Mouse (Mus musculus) forebrain, embryonic 16.5 days (tissue): ENCODE results near the gene Dand5. TPM values are rescaled to one million over a fixed set of nuclear protein-coding genes. Genes with fewer than 3 reads are reported as not detected.

Experiments used
- ATAC-seq: fragments of 200-750 bp; cut with Nextera tagmentation; 2 replicates; pipeline ENCODE4 v1.8.0; 2017; ENCODE audit warnings: mild to moderate bottlenecking, moderate library complexity
- H3K27ac ChIP-seq: fragments of 300-500 bp; sonication (generic); 2 replicates; pipeline ENCODE4 v1.5.1; 2014; ENCODE audit warnings: low read length, control low read depth
- H3K27me3 ChIP-seq: fragments of 300-500 bp; sonication (generic); replicated peaks from 2 replicates; pipeline ENCODE4 v1.6.1; 2014; ENCODE audit warnings: low read length; ENCODE audit not compliant: control insufficient read depth, insufficient read depth
- H3K36me3 ChIP-seq: fragments of 300-500 bp; sonication (generic); 2 replicates; pipeline ENCODE4 v1.6.1; 2014; ENCODE audit not compliant: control insufficient read depth, insufficient read depth
- H3K4me1 ChIP-seq: fragments of 300-500 bp; sonication (generic); replicated peaks from 2 replicates; pipeline ENCODE4 v1.6.1; 2014; ENCODE audit warnings: low read length; ENCODE audit not compliant: control insufficient read depth, insufficient read depth
- H3K4me2 ChIP-seq: fragments of 300-500 bp; sonication (generic); 2 replicates; pipeline ENCODE4 v1.6.1; 2014; ENCODE audit warnings: mild to moderate bottlenecking, low read length, control low read depth
- H3K4me3 ChIP-seq: fragments of 300-500 bp; sonication (generic); replicated peaks from 2 replicates; pipeline ENCODE4 v1.5.1; 2014; ENCODE audit warnings: mild to moderate bottlenecking, low read length, control low read depth
- H3K9ac ChIP-seq: fragments of 300-500 bp; sonication (generic); replicated peaks from 2 replicates; pipeline ENCODE4 v1.6.1; 2014; ENCODE audit warnings: low read depth, low read length, control low read depth
- H3K9me3 ChIP-seq: fragments of 300-500 bp; sonication (generic); 2 replicates; pipeline ENCODE4 v1.6.1; 2016; ENCODE audit warnings: low read length; ENCODE audit not compliant: control insufficient read depth
- WGBS: fragments of 180-500 bp; shearing (Covaris S2); extraction: QIAGEN DNeasy Blood & Tissue Kit; methylation state at CpG from one replicate; pipeline ENCODE4 v1.1.7; 2014; 5-methylcytosine and 5-hydroxymethylcytosine counted together
- polyA plus RNA-seq: library from polyadenylated mRNA; unstranded; fragments of >200 nt; fragmentation: Nextera tagmentation; extraction: Ambion mirVana; gene quantifications from 2 replicates; pipeline ENCODE4 v1.2.1, GENCODE M21; 2015

Gene Dand5
- polyA plus RNA-seq, 1 experiment from 2014 or later = 8.7 TPM

GRCm38 (mm10) chr8:84825636-84826035 lies 3.0 kb upstream of the Dand5 start:
- WGBS = 84% methylated on average over 4 of the region's 4 CpGs
- Histone ChIP-seq H3K4me1 (peaks cover 7% of the 10 kb centered on the region), H3K4me2 (no peak overlapping the region), H3K9me3 (no peaks in the 10 kb centered on the region), H3K9ac (no peak overlapping the region), H3K27me3 (no peaks in the 10 kb centered on the region), H3K27ac (no peak overlapping the region), H3K36me3 (no peaks in the 10 kb centered on the region), H3K4me3 (no peak overlapping the region)
- ATAC-seq = no peak

GRCm38 (mm10) chr8:84823653-84824052 lies 1.0 kb upstream of the Dand5 start:
- Histone ChIP-seq H3K4me2 (peak overlapping the region; percentile 54), H3K27me3 (no peaks in the 10 kb centered on the region), H3K9me3 (no peaks in the 10 kb centered on the region), H3K4me1 (peaks cover 7% of the 10 kb centered on the region), H3K27ac (no peak overlapping the region), H3K36me3 (no peaks in the 10 kb centered on the region), H3K4me3 (peak overlapping the region; percentile 32), H3K9ac (peak overlapping the region; percentile 51)
- peak; percentile 92 for ATAC-seq
- WGBS = 0% methylated on average over 18 of the region's 18 CpGs

GRCm38 (mm10) chr8:84816117-84816516 lies 6.5 kb downstream of the Dand5 start:
- 73% methylated on average over 17 of the region's 17 CpGs for WGBS
- H3K4me3 ChIP-seq = no peak overlapping the region
- H3K9me3 ChIP-seq = no peaks in the 10 kb centered on the region
- H3K4me1 ChIP-seq = peaks cover 33% of the 10 kb centered on the region
- no peak for ATAC-seq
- H3K9ac ChIP-seq = no peak overlapping the region
- no peaks in the 10 kb centered on the region for H3K36me3 ChIP-seq
- H3K27ac ChIP-seq = 0 out of 2 replicates have a peak overlapping the region, but pooled peaks have one; percentile 90
- no peaks in the 10 kb centered on the region for H3K27me3 ChIP-seq
- H3K4me2 ChIP-seq = no peak overlapping the region

GRCm38 (mm10) chr8:84815547-84815946 lies 7.1 kb downstream of the Dand5 start:
- Histone ChIP-seq H3K4me2 (peak overlapping the region; percentile 5; the same call in 1 of the 2 replicates), H3K9me3 (no peaks in the 10 kb centered on the region), H3K27ac (peak overlapping the region; percentile 90), H3K27me3 (no peaks in the 10 kb centered on the region), H3K4me3 (no peak overlapping the region), H3K36me3 (no peaks in the 10 kb centered on the region), H3K4me1 (peaks cover 36% of the 10 kb centered on the region), H3K9ac (0 out of 2 replicates have a peak overlapping the region, but pooled peaks have one; percentile 2)
- WGBS = 8% methylated on average over 9 of the region's 9 CpGs
- ATAC-seq = peak; percentile 37

- H3K9ac ChIP-seq = peak overlapping the region; percentile 2
- peak overlapping the region; percentile 21 for H3K4me2 ChIP-seq
Observed at GRCm38 (mm10) chr8:84814555-84815441, 7.8 kb downstream of the Dand5 start.

GRCm38 (mm10) chr8:84814240-84814554 lies 8.4 kb downstream of the Dand5 start:
- WGBS = 61% methylated on average over 11 of the region's 11 CpGs
- Histone ChIP-seq H3K4me2 (peak overlapping the region; percentile 21), H3K4me3 (no peak overlapping the region), H3K9me3 (no peaks in the 10 kb centered on the region), H3K4me1 (peaks cover 45% of the 10 kb centered on the region), H3K9ac (peak overlapping the region; percentile 2; the same call in 1 of the 2 replicates), H3K36me3 (no peaks in the 10 kb centered on the region), H3K27ac (peak overlapping the region; percentile 90), H3K27me3 (no peaks in the 10 kb centered on the region)
- peak; percentile 43 for ATAC-seq

More at GRCm38 (mm10) chr8:84814555-84815441, 7.8 kb downstream of the Dand5 start:
- peak overlapping the region; percentile 90 for H3K27ac ChIP-seq
- no peak overlapping the region for H3K4me3 ChIP-seq
- H3K36me3 ChIP-seq = no peaks in the 10 kb centered on the region
- H3K9me3 ChIP-seq = no peaks in the 10 kb centered on the region
- peaks cover 39% of the 10 kb centered on the region for H3K4me1 ChIP-seq
- 19% methylated on average over 18 of the region's 19 CpGs for WGBS
- no peaks in the 10 kb centered on the region for H3K27me3 ChIP-seq
- ATAC-seq = peak; percentile 44

- Histone ChIP-seq H3K4me3 (no peak overlapping the region), H3K4me1 (peaks cover 48% of the 10 kb centered on the region), H3K4me2 (peak overlapping the region; percentile 21), H3K9me3 (no peaks in the 10 kb centered on the region), H3K27me3 (no peaks in the 10 kb centered on the region), H3K9ac (peak overlapping the region; percentile 2; the same call in 1 of the 2 replicates), H3K27ac (peak overlapping the region; percentile 90), H3K36me3 (no peaks in the 10 kb centered on the region)
- 56% methylated on average over 3 of the region's 3 CpGs for WGBS
- ATAC-seq = 0 out of 2 replicates have a peak, but pooled peaks have one; percentile 1
Observed at GRCm38 (mm10) chr8:84813830-84814229, 8.8 kb downstream of the Dand5 start.

GRCm38 (mm10) chr8:84813059-84813458 lies 9.6 kb downstream of the Dand5 start:
- Histone ChIP-seq H3K27me3 (no peaks in the 10 kb centered on the region), H3K36me3 (no peaks in the 10 kb centered on the region), H3K9ac (no peak overlapping the region), H3K27ac (peak overlapping the region; percentile 90), H3K4me2 (no peak overlapping the region), H3K4me3 (no peak overlapping the region), H3K4me1 (peaks cover 48% of the 10 kb centered on the region), H3K9me3 (no peaks in the 10 kb centered on the region)
- 0 out of 2 replicates have a peak, but pooled peaks have one; percentile 13 for ATAC-seq
- 3% methylated on average over 5 of the region's 5 CpGs for WGBS

GRCm38 (mm10) chr8:84811303-84811702 lies 11.3 kb downstream of the Dand5 start:
- Histone ChIP-seq H3K27ac (peak overlapping the region; percentile 87), H3K4me2 (peak overlapping the region; percentile 66), H3K9ac (peak overlapping the region; percentile 56), H3K4me3 (peak overlapping the region; percentile 43), H3K27me3 (no peaks in the 10 kb centered on the region), H3K9me3 (no peaks in the 10 kb centered on the region), H3K4me1 (peaks cover 48% of the 10 kb centered on the region), H3K36me3 (no peaks in the 10 kb centered on the region)
- 10% methylated on average over 10 of the region's 10 CpGs for whole genome bisulfite sequencing
- no peak for ATAC-seq
